Mouse (Mus musculus): ENCODE data around the gene Tmc3.

Tmc3 gene

DNA sequence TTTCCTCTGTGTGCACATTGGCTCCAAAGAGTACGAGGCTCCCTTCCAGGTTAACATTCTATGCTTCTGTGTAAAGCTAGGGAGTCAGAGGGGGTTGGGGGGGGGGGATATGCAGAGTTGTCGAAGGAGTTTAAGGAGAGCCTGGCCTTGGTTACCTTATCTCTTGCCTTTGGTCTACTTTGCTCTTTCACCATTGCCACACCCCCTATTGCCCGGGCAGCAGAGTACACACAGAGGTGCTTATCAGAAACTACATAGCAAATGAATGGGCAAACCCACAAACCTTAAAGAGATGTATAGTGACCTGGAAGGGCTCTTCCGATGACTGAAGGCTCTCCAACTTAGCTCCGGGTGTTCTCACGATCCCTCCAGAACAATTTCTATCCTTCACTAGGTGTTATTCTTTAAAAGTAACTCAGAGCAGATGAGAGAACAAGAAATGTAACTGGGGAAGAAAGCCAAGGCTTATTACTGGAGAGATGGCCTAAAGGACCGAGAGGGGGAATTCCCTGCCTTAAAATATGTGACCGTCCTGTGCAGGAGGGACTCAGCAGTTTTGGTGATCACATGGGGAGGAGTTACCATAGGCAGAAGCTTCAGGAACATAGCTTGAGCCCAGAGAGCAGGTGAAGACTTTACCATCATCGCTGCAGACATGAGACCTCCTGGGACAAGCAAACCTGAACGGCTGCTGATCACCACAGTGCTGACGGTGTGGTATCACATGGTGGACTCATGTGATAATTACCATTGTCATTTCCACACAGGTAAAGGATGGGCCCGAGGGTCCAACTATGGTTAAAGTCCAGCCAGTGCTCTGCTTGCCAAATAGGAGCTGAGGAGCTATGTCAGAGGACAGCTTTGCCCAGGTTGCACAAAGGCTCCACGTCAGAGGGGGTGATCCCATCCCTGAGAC, 14.5 kb downstream of the Tmc3 start:
- DNase-seq, result no peak

DNA sequence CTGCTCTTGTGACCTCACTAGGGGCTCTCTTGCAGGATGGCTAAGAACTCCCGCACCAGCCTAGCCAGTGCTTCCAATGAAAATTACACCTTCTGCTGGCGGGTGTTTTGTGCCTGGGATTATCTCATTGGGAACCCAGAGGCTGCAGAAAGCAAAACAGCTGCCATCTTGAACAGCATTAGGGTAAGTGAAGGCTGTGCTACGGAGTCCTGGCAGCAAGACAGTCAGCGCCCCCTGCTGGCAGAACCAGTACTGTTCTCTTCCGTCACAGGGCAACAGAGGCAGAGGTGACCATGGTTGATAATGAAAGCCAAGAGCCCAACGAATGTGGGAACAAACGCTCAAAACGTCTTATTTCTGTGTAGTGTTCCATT, 15.2 kb downstream of the Tmc3 start:
- peak; percentile 48 to 57 for DNase-seq

DNA sequence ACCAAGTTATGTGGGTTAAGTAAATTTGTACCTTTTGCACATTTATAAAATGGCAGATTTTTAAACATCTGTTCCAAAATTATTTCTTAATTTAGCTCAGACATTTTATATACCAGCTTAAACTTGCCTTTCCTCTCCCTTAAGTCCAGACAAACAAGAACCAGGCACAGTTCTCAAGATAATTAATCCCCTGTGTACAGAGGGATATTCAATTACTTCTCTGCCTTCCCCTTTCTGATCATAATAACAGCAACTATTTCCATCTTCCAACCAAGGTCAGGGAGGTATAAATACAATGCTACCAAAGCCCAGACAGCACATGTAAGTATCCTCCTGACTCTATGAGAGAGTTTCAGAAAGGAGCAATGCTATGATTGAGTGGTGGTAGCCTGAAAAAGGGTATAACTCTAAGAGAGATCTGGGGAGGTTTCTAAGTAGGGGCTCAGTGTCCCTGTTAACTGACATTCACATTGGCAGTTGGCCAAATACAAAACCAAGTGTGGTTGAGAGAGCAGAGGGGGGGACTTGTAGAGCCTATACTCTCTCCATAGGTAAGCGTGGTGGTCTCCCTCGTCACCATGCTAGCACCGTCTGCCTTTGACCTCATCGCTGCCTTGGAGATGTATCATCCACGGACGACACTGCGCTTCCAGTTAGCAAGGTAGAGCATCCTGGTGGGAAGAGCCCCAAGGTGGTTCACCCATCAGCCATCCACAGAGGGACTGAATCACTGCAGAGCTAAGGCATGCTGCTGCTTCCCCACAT, 19.6 kb downstream of the Tmc3 start:
- no peak for DNase-seq

DNA sequence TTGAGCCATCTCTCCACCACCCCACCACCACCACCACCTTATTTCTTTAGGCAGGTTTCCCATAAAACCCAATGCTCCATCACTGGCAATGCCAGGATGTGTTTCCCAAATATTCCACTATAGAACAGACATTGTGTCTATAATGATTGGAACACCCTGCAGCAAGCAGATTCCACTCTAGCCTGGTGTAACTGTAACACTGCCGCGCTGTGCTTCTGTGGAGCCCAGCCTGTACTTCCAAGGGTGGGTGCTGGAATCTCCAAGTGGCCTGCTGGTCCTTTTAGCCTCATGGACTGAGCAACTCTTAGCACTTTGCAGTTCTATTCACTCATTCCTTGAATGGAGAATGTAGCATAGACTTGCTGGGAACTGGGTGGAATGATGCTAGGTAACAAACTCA, 22.1 kb downstream of the Tmc3 start:
- DNase-seq, result no peak

DNA sequence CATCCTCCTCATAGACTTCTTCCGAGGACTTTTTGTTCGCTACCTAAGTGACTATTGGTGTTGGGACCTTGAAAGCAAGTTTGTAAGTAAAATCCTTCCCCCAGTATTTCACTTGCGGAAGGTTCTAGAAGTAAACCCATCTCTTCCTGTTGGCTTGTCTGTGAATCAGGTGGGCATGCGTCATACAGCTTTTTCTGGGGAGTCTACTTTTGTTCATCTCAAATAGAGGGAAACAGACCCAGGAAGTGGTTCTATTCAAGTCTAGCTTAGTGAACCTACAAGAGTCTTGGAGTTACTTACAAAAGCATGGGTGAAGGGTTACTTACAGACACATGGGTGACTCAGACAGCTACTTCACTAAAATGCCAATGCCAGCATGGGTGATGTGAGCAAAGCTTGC, 25.2 kb downstream of the Tmc3 start:
- no peak for DNase-seq

DNA sequence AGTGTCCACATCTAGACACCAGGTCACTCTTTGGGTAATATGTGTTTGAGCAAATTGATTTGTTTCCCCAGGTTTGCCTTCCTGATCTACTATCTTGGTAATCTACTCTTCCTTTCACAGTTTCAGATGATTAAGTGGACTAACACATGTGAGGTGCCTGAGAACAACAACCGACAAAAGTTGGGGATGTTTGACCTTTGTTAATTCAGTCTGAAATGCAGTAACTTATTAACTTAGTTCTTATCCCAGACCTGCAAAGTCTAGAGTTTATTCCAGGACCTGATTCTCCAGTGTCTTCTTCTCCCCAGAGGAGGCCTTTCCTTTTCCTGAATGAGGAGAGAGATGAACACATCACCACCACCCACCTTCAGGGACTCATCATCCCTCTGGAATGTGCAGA, 27.2 kb downstream of the Tmc3 start:
- DNase-seq, result no peak

DNA sequence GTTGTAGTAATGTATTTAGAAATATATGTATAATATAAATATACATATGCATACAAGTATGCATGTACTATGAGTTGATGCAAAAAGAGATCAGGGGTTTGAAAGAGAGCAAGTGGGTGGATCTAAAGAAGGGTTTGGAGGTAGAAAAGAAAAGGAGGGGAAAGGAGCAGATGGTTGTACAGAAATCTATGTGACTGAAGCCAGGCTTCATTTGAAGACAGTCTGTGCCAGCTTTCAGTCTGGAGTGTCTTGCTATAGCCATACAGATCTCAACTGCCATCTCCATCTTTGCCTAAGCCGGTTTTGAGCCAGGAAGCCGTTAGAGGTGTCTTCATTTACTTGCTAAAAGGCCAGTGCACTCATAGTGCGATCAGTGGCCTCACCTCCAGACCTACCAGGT, 30.5 kb downstream of the Tmc3 start:
- no peak for DNase-seq

DNA sequence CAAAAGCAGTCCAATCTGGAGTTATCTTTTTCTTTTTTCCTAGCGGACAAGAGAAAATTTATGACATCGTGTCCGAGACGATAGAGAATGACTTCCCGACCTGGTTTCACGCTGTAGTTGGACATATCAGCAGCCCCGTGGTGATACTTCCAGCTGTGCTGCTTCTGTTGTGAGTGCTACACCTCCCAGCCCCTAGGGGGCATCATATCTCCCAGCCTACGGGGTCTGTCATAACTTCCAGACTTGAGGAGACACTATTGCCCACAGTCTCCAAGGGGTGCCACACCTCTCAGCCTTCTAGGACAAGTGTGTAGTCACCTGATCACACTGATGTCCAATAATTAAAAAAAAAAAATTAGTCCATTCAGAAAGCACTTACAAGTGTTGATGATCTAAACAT, 31.1 kb downstream of the Tmc3 start:
- peak in 1 of 2 experiments; percentile 32 for DNase-seq

DNA sequence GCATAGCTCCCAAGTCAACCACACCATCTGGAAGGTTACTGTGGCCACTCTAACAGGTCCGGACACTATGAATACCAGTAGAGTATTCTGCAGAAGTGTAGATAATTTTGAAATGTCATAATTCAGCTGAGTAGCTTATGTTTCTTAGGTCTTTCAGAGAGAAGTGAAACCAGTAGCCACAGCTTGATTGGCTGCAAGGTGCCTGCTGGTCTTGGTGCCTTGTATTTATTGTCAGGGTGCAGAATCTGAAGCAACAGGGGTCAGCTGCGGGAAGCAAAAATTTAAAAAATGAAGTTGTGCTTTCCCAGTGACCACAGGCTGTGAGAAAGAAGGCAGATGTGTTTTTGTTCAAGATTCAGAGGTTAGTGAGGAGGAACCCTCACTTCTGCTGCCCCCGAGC, 31.5 kb downstream of the Tmc3 start:
- no peak for DNase-seq

DNA sequence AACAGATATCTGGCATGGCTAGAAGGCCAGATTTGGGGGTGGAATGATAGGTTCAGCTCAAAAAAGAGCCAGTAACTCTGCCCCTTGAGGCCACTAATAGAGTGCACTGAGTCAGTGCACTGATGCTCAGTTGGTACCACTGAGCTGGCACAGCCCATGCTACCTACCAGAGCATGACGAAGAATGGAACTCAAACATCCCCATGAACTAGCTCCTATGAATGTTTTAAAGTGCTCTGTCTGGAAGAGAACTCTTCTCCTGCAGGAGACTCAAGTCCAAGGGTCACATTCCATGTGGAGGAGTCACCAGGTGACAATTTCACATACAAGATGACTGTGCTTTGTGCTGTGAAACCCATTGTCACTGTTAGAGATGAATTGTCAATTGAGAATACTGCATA, 34.0 kb downstream of the Tmc3 start:
- DNase-seq, result no peak

DNA sequence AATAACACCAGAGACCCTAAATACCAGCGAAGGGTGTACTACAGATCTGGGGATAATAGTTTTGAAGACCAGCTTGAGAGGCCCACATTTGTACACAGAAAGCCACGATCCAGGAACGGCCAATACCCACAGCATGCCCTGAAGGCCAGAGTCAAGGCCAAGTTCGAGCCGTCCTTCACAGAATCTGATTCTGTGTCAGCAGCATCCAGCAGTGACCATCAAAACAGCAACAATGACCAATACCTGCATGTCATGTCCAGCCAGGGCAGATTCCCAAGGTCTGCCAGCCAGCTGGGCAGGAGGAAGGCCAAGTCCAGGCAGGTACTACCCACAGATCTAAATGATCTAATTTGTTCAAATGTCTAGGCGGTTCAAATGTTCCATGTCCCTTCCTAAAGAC, 37.9 kb downstream of the Tmc3 start:
- DNase-seq, result no peak

DNA sequence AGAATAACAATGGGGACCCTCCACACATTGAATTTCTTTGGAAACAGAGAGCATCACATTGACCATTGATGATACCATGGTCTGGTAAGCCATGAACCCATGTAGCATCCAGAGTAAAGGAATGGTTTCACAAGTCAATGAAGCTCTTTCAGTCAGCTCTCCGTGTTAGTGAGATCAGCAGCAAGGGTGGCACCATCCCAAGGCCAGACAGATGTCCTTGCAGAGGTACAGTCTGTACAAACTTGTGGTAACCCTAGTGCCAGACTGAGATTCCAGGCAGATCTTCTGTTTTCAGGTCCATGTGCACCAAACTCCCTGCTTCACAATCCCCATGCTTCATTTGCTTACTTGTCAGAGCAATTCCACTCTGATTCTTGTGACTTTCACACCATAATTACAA, 39.3 kb downstream of the Tmc3 start:
- DNase-seq, result no peak

DNA sequence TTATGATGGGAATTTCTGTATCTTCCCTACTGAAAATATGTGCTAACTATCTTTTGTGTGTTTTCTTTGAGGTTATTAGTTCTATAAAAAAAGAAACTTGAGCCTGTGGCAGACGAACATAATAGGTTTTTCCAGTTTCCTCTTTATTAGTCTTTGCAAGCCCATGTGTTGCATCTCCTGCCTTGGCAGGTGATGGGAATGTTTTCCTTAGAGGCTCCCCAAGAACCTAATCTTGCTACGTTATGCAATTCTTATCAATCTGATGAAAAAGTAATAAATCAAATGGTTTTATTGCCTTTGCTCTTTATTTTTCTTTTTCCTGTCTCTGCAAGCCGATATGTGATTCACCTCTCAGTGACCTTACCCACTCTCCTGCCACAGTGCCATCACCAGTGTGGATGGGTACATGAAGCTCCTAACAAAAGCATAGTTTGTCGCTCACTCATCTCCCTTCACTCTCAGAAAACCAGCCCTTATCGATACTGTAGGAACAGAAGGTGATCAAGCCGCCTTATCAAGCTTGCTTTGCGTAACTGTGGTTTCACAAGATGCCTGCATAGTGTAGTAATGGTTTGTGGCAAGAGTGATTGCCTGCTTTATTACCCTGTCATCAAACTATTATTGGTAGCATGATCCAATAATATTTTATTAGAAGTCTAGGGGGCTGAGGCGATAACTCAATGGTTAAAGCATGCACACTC, 42.0 kb downstream of the Tmc3 start:
- no peak for DNase-seq

DNA sequence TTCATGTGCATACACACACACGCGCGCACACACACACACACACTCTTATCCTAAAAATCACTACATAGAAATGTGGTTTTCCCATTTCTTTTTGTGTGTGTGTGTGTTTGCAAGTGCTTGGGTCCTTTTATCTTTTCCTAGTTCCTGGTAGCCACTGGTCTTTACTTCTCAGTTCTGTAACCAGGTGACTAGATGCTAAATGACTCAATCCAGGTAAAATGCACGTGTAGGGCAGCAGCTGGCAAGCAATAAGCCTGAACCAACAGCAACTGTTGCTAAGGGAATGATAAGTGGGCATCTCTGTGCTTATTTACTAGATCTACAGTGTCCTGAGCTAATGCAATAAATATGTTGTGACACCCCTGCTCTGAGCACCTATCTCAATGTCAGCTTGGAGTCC, 42.6 kb downstream of the Tmc3 start:
- DNase-seq, result no peak

DNA sequence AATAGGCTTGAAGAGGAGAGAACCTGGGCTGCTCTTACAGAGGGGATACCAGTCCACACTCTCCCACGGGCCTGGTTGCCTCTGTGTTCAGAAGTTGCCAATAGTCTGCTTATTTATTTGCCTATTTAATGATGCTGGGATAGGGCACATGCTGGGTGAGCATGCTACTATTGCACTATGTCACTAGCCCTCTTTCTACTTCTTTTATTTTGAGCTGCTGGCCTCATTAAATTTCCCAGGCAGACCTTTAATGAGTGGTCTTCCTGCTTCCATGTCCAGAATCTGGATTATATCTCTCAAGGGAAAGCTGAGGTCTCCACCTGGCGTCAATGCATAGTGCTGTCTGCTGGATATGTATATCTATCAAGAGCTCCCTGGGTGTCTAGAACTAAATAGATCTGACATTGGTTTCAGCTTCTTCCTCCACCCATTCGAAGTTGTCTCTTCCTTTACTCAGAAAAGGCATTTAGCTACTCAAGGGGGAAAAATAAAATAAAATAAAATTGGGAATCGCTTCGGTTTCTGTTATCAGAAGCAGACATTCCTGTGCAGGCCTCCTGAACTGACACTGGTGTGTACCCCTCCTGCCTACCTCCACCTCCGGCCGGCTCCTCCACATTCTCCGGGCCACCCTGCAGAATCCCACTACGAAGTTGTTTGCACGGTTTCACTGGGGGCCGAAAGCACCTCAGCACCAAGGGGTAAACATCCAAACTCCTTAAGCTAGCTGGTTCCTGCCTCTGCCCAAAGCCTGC, 46.5 kb downstream of the Tmc3 start:
- no peak for DNase-seq

DNA sequence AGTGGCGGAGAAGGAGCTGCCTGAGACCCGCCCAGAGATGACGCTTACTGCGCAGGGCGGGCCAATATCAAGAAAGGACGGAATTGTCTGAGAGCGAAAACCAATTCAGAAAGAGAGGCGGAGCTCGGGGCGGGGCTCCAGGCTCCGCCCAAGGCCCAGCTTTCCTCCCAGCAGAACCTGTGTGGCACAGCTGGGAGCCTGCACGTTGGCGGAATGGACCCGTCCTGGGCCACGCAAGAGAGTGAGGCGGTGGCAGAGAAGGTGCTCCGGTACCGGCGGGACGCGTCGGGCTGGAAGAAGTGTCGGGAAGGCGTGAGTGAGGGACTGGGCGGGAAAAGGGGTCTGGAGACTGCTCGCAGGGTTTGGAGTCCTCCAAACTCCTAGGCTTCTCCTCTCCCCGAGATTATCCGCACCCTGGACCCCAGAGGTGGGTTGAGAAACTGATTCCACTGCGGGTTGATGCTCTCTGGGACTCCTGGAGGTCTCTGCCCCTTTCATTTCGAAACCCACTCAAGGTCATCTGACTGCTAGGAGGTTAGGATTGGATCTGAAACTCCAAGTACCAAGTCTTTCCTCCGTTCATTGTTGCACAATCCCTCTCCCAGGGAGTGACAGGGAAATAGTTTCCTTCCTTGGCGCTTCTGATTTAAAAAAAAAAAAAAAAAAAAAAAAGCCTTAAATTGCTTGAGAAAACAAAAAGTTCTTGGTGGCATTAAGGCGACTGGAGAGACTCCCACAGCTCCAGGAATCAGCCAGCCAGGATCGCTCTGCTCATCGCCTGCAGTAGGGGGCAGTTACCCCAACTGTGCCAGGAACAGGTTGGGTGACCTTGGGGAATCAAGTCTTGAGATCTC, 47.3 kb downstream of the Tmc3 start, which contains the start of gene Stard5:
Gene Stard5 (plus strand): TSS at position 132 of the 854 bp plus-strand sequence.
- DNase-seq, result peak; percentile 92 to 94

DNA sequence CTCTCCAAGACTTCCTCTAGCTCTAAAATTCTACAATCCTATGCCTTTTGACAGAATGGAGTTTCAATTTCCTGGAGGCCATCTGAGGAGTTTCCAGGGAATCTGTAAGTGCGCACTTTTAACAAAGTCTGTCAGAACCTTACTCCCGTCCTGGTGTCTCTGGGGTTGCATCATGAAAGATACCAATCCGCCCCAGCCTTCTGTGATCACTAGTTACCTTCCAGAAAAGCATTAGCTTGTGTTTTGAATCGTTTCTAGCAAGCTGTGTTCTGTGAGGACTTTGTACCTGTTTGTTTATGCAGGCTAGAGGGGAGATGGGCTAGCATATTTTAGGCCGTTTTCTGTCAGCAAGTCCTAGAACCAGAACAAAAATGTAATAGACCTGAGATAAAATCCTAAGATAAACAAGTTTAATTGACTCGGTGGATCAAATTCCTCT, 48.0 kb downstream of the Tmc3 start:
- DNase-seq, result no peak

DNA sequence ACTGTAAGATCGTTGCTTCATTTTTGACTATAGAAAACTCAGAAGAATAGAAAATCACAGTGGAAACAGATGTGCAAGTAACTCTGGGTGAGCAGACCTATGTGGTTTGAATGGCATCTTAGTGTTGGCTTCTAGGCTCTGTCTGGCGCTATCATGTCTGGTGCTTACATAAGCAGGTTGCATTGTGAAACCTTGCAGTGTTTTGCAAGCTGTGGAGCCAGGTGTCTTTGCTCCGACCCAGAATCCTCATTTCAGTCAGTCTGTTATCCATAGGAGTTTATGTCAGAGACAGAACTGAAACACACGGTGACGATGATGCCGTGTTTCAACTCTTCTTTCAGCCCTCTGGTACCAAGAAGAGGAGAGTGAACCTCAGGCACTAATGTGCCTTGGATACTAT, 49.1 kb downstream of the Tmc3 start:
- no peak for DNase-seq

DNA sequence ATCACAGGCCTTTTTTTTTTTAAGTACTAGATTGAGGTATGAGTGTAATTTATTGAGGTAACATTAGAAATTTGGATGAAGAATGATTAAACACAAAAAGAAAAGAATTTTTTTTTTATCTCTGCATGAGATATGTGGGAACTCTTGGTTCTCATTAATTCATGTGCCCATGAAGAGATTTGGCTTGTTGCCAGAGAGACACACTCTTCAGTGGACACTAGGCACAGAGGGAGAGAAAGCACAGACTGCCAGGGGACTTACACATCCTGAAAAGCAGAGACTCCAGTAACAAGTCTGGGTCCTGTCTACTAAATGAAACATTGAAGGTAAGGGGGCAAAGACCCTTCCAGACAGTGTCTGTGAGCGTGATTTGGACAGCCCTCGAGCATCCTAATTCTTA, 51.0 kb downstream of the Tmc3 start:
- DNase-seq, result no peak

DNA sequence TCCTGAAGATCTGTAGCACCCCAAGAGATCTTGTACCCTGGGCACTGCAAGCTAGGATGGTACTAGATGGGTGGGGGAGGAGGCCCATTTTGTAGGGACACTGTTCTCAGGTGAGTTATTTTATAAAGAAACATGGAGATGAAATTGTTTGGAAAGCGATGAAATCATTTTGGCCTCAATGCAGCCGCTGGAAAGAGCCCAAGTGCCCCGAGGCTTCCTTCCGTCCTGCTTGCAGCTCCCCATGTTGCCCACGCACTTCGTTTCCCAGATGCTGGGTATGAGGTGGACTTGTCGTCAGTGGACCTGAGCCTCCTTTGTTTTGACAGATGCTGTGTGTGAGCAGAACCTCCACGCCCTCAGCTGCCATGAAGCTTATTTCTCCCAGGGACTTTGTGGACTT, 51.7 kb downstream of the Tmc3 start:
- no peak for DNase-seq

DNA sequence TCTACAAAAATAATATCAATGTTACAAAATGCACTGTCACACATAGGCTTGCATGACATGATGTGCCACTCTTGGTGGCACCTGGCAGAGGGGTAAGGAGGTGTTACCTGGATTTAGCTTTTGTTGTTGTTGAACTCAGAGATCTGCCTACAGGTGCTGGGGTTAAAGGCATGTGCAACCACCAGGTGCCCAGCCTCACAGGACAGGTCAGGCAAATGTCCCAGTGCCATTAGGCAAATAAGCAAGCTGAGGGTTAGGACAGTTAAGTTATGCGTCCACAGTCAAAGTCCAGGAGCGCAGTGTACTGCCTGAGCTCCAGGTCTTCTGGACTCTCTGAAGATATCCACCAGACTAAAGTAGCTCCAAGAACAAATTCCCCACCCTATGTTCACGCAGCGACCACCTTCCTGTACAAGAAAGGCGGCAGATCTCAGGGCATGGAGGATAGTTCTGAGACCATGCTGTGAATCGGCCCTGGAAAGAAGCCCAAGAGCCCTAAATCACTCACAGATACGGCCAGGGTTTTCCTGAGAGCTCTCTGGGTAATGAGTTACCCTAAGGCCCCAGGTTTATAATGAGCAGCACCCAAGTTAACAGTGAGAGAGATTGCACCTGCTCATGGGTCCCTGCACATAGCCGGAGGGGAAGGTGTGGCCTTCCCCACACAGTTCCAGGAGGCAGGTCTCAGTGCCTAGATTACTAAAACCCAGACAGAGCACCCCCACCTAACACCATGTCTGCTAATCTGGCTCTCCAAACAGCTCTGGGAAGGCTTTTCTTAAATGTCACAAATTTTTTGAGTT, 53.3 kb downstream of the Tmc3 start:
- DNase-seq, result no peak

All from thymus, postnatal 36 days (tissue).